ENCODE assay signal across 16 mouse cellular contexts in genomic region chr14:7901484-7902240, GRCm38 (mm10). TPM values are rescaled to one million over a fixed set of nuclear protein-coding genes. Genes with fewer than 3 reads are reported as not detected.
DNase-seq lines count a peak whose midpoint lies in the region; ATAC-seq and TF ChIP-seq lines count a peak whose summit lies in the region.
"Had no signal": no experiment of that assay in that cellular context is flagged by ENCODE, and none has a peak within 500 bp of the region (broad histone marks: within the 10 kb centered on the region; RNA-seq: fewer than 3 reads in every experiment).

No protein-coding gene starts in this region.

- no peak overlapping the region for H3K4me2 ChIP-seq in forebrain, postnatal 0 days (ENCODE audit: low read depth)
- H3K4me2 ChIP-seq in forebrain, embryonic 16.5 days (ENCODE audit: low read length): no peak overlapping the region
- no peak overlapping the region for H3K4me2 ChIP-seq in stomach, embryonic 15.5 days
- H3K4me2 ChIP-seq in stomach, postnatal 0 days (replicated peaks; ENCODE audit: low read depth): no peak overlapping the region
- H3K4me2 ChIP-seq in limb, embryonic 11.5 days (ENCODE audit: low read depth, severe bottlenecking): no peak overlapping the region

- ATAC-seq in forebrain, postnatal 0 days: 0 out of 2 replicates have a peak, but pooled peaks have one; percentile 23
- ATAC-seq in forebrain, embryonic 16.5 days: no peak
- ATAC-seq in stomach, embryonic 15.5 days (ENCODE audit: insufficient read depth, low FRiP score, low read depth): no peak
- ATAC-seq in stomach, postnatal 0 days (ENCODE audit: low FRiP score, low TSS enrichment): no peak
- ATAC-seq in limb, embryonic 11.5 days (ENCODE audit: insufficient number of reproducible peaks, low FRiP score, low TSS enrichment, low read depth): no peak
- no peak for ATAC-seq in erythroid progenitor cell, adult 5-6 weeks (replicated peaks; ENCODE audit: low FRiP score, poor library complexity, severe bottlenecking)

- DNase-seq in forebrain, postnatal 0 days: no peak
- DNase-seq in stomach, postnatal 0 days (ENCODE audit: low spot score): no peak
- DNase-seq in limb, embryonic 11.5 days (ENCODE audit: low spot score): no peak
- no peak for DNase-seq in layer of hippocampus, postnatal 14 days (ENCODE audit: low spot score in 2 of 2)
- DNase-seq in lung, postnatal 14 days: no peak
- DNase-seq: adrenal gland, adult 2 months; B cell, adult 2 months had no signal

- TF ChIP-seq EP300 in stomach, postnatal 0 days (optimal IDR thresholded peaks at IDR 0.05): no peak

- H3K4me3 ChIP-seq in forebrain, postnatal 0 days (ENCODE audit: low read depth, low read length): no peak overlapping the region
- no peak overlapping the region for H3K4me3 ChIP-seq in forebrain, embryonic 16.5 days (replicated peaks; ENCODE audit: low read length)
- H3K4me3 ChIP-seq in stomach, embryonic 15.5 days (replicated peaks): no peak overlapping the region
- no peak overlapping the region for H3K4me3 ChIP-seq in stomach, postnatal 0 days (ENCODE audit: low read depth, low read length)
- H3K4me3 ChIP-seq in limb, embryonic 11.5 days (ENCODE audit: low read depth, low read length): no peak overlapping the region
- H3K4me3 ChIP-seq: left cerebral cortex, adult 2 months had no signal

- H3K27ac ChIP-seq in forebrain, postnatal 0 days (ENCODE audit: low read depth, low read length): no peak overlapping the region
- H3K27ac ChIP-seq in forebrain, embryonic 16.5 days (ENCODE audit: low read length): no peak overlapping the region
- peak overlapping the region; percentile 92 for H3K27ac ChIP-seq in stomach, embryonic 15.5 days
- no peak overlapping the region for H3K27ac ChIP-seq in stomach, postnatal 0 days (replicated peaks)
- H3K27ac ChIP-seq in limb, embryonic 11.5 days (replicated peaks; ENCODE audit: low read depth, low read length): peak overlapping the region; percentile 15; the same call in 1 of the 2 replicates

- H3K9me3 ChIP-seq in forebrain, postnatal 0 days (ENCODE audit: low read length): no peaks in the 10 kb centered on the region
- no peaks in the 10 kb centered on the region for H3K9me3 ChIP-seq in forebrain, embryonic 16.5 days (ENCODE audit: control insufficient read depth, low read length)
- H3K9me3 ChIP-seq in stomach, embryonic 15.5 days: no peaks in the 10 kb centered on the region
- no peaks in the 10 kb centered on the region for H3K9me3 ChIP-seq in stomach, postnatal 0 days (ENCODE audit: control insufficient read depth, low read length)
- no peaks in the 10 kb centered on the region for H3K9me3 ChIP-seq in limb, embryonic 11.5 days (ENCODE audit: control insufficient read depth, low read length)

- H3K27me3 ChIP-seq in forebrain, postnatal 0 days (ENCODE audit: insufficient read depth, low read length): no peaks in the 10 kb centered on the region
- H3K27me3 ChIP-seq in forebrain, embryonic 16.5 days (replicated peaks; ENCODE audit: control insufficient read depth, insufficient read depth, low read length): no peaks in the 10 kb centered on the region
- no peaks in the 10 kb centered on the region for H3K27me3 ChIP-seq in stomach, embryonic 15.5 days (replicated peaks)
- no peaks in the 10 kb centered on the region for H3K27me3 ChIP-seq in stomach, postnatal 0 days (ENCODE audit: control insufficient read depth, insufficient read depth, low read length)
- no peaks in the 10 kb centered on the region for H3K27me3 ChIP-seq in limb, embryonic 11.5 days (ENCODE audit: control insufficient read depth, insufficient read depth, low read length)

- whole genome bisulfite sequencing in forebrain, postnatal 0 days: 77% methylated on average over 12 of the region's 12 CpGs
- 79% methylated on average over 12 of the region's 12 CpGs for WGBS in forebrain, embryonic 16.5 days
- 83% methylated on average over 12 of the region's 12 CpGs for WGBS in stomach, embryonic 15.5 days
- WGBS in stomach, postnatal 0 days: 76% methylated on average over 12 of the region's 12 CpGs
- WGBS in limb, embryonic 11.5 days: 64% methylated on average over 12 of the region's 12 CpGs

- no peak for TF ChIP-seq CTCF in forebrain, postnatal 0 days (IDR thresholded peaks at IDR 0.05; ENCODE audit: low read depth)
- TF ChIP-seq CTCF in stomach, postnatal 0 days (IDR thresholded peaks at IDR 0.05; ENCODE audit: low read depth): no peak

- H3K9ac ChIP-seq in forebrain, postnatal 0 days: no peak overlapping the region
- H3K9ac ChIP-seq in forebrain, embryonic 16.5 days (replicated peaks; ENCODE audit: low read depth, low read length): no peak overlapping the region
- no peak overlapping the region for H3K9ac ChIP-seq in stomach, embryonic 15.5 days
- no peak overlapping the region for H3K9ac ChIP-seq in stomach, postnatal 0 days (ENCODE audit: low read length)
- H3K9ac ChIP-seq in limb, embryonic 11.5 days (ENCODE audit: low read length): no peak overlapping the region

- H3K36me3 ChIP-seq in forebrain, postnatal 0 days (ENCODE audit: insufficient read depth): peaks cover 38% of the 10 kb centered on the region
- H3K36me3 ChIP-seq in forebrain, embryonic 16.5 days (ENCODE audit: control insufficient read depth, insufficient read depth): peaks cover 8% of the 10 kb centered on the region; the same call in 1 of the 2 replicates
- peaks cover 25% of the 10 kb centered on the region for H3K36me3 ChIP-seq in stomach, embryonic 15.5 days
- peaks cover 11% of the 10 kb centered on the region for H3K36me3 ChIP-seq in stomach, postnatal 0 days (ENCODE audit: control insufficient read depth, insufficient read depth, low read length)
- H3K36me3 ChIP-seq in limb, embryonic 11.5 days (ENCODE audit: control insufficient read depth, insufficient read depth, low read length): peaks cover 12% of the 10 kb centered on the region

- 0 out of 2 replicates have a peak, but pooled peaks cover 3% of the 10 kb centered on the region for H3K4me1 ChIP-seq in forebrain, postnatal 0 days (ENCODE audit: insufficient read depth)
- 0 out of 2 replicates have a peak, but pooled peaks cover 4% of the 10 kb centered on the region for H3K4me1 ChIP-seq in forebrain, embryonic 16.5 days (replicated peaks; ENCODE audit: control insufficient read depth, insufficient read depth, low read length)
- peaks cover 22% of the 10 kb centered on the region; the same call in 1 of the 2 replicates for H3K4me1 ChIP-seq in stomach, embryonic 15.5 days
- H3K4me1 ChIP-seq in stomach, postnatal 0 days (replicated peaks; ENCODE audit: control insufficient read depth, insufficient read depth): peaks cover 9% of the 10 kb centered on the region
- peaks cover 34% of the 10 kb centered on the region for H3K4me1 ChIP-seq in limb, embryonic 11.5 days (ENCODE audit: control insufficient read depth, insufficient read depth, low read length)

RNA-seq across cellular contexts. Expression of gene Gm45521, which starts 55.4 kb away (rescaled TPM):
- total RNA-seq in forebrain, postnatal 0 days (2014; rRNA removed): 0.31 TPM in 1 of 2 replicates, not detected in the other
- not detected in 2 replicates for polyA plus RNA-seq in forebrain, postnatal 0 days (2015; fragmentation: Nextera tagmentation; extraction: Ambion mirVana)
- 0.44 TPM in 1 of 2 replicates, not detected in the other for polyA plus RNA-seq in forebrain, embryonic 16.5 days (2015; fragmentation: Nextera tagmentation; extraction: Ambion mirVana)
- polyA plus RNA-seq in stomach, embryonic 15.5 days (2015; fragmentation: Nextera tagmentation; extraction: Ambion mirVana): 0.21 TPM in 1 of 2 replicates, not detected in the other
- polyA plus RNA-seq in stomach, postnatal 0 days (2015; fragmentation: Nextera tagmentation; extraction: Ambion mirVana): not detected in 2 replicates
- 0.31 TPM in 1 of 2 replicates, not detected in the other for polyA plus RNA-seq in limb, embryonic 11.5 days (2014; fragmentation: Nextera tagmentation; extraction: Ambion mirVana)
- total RNA-seq in layer of hippocampus, postnatal 14 days (2021): not detected
- not detected in 2 replicates for total RNA-seq in erythroid progenitor cell, adult 5-6 weeks (2015; ENCODE audit: low replicate concordance)
- not detected in 2 replicates for total RNA-seq in erythroid progenitor cell, adult 5-6 weeks (2017; ENCODE audit: low replicate concordance)
- total RNA-seq: adrenal gland, adult 2 months; gastrocnemius, adult 18-20 months; heart, postnatal 4 days; left cerebral cortex, adult 2 months had no signal
- polyA plus RNA-seq: adrenal gland, adult 2 months; lung, embryonic 14.5 days; spleen, adult 2 months; urinary bladder, adult 2 months had no signal

Comparison
In these comparisons a context has a peak if more than half of its experiments do, and no peak if none do; other contexts are left out.
1. H3K27ac ChIP-seq: peak in stomach, embryonic 15.5 days (single experiment) and limb, embryonic 11.5 days (single experiment); none in forebrain, postnatal 0 days (single experiment), forebrain, embryonic 16.5 days (single experiment) and stomach, postnatal 0 days (single experiment).